Mouse (Mus musculus): ENCODE data around the gene Ccm2. TPM values are rescaled to one million over a fixed set of nuclear protein-coding genes. Genes with fewer than 3 reads are reported as not detected.

Ccm2 gene
- polyA plus RNA-seq (2014; fragmentation: Nextera tagmentation; extraction: Ambion mirVana): 72.8 and 81.6 TPM in 2 replicates

- peak within 1 kb of the TSS; percentile 92 for H3K27ac ChIP-seq (ENCODE audit: low read depth, low read length)
- no peaks in the 10 kb centered on the region for H3K36me3 ChIP-seq (ENCODE audit: control insufficient read depth, insufficient read depth, low read length)
- peak within 1 kb of the TSS; percentile 93 for H3K4me3 ChIP-seq (ENCODE audit: low read depth, low read length)
- H3K4me1 ChIP-seq (ENCODE audit: control insufficient read depth, insufficient read depth, low read length): peaks cover 8% of the 10 kb centered on the region; the same call in 1 of the 2 replicates
- ATAC-seq (ENCODE audit: low FRiP score): peak; percentile 98
- H3K4me2 ChIP-seq: peak within 1 kb of the TSS; percentile 55
- peak; percentile 100 for DNase-seq (ENCODE audit: low spot score, missing footprints)
- WGBS: 1% methylated on average over 47 of the region's 57 CpGs
- H3K9ac ChIP-seq (ENCODE audit: low read length): peak within 1 kb of the TSS; percentile 85
- no peaks in the 10 kb centered on the region for H3K9me3 ChIP-seq (ENCODE audit: control insufficient read depth, low read length)
- H3K27me3 ChIP-seq (ENCODE audit: control insufficient read depth, insufficient read depth, low read length): no peaks in the 10 kb centered on the region
Observed at GRCm38 (mm10) chr11:6546205-6547013, at the start of gene Ccm2. Gene Ccm2, plus strand, starts transcription at chr11:6546887.

- no peak for ATAC-seq (ENCODE audit: low FRiP score)
- 86% methylated on average over 12 of the region's 12 CpGs for WGBS
- H3K4me3 ChIP-seq (ENCODE audit: low read depth, low read length): no peak overlapping the region
Observed at GRCm38 (mm10) chr11:6497311-6497948, 49.3 kb upstream of the Ccm2 start.

GRCm38 (mm10) chr11:6502506-6502905 lies 44.2 kb upstream of the Ccm2 start:
- no peak for ATAC-seq (ENCODE audit: low FRiP score)
- no peaks in the 10 kb centered on the region for H3K36me3 ChIP-seq (ENCODE audit: control insufficient read depth, insufficient read depth, low read length)
- 97% methylated on average over 2 of the region's 2 CpGs for WGBS

More at GRCm38 (mm10) chr11:6497311-6497948, 49.3 kb upstream of the Ccm2 start:
- no peak overlapping the region for H3K27ac ChIP-seq (ENCODE audit: low read depth, low read length)
- H3K36me3 ChIP-seq (ENCODE audit: control insufficient read depth, insufficient read depth, low read length): no peaks in the 10 kb centered on the region
- no peaks in the 10 kb centered on the region for H3K27me3 ChIP-seq (ENCODE audit: control insufficient read depth, insufficient read depth, low read length)
- no peaks in the 10 kb centered on the region for H3K4me1 ChIP-seq (ENCODE audit: control insufficient read depth, insufficient read depth, low read length)
- H3K9me3 ChIP-seq (ENCODE audit: control insufficient read depth, low read length): no peaks in the 10 kb centered on the region
- H3K4me2 ChIP-seq: no peak overlapping the region
- no peak overlapping the region for H3K9ac ChIP-seq (ENCODE audit: low read length)
- no peak for DNase-seq (ENCODE audit: low spot score, missing footprints)

GRCm38 (mm10) chr11:6504226-6504625 lies 42.5 kb upstream of the Ccm2 start:
- DNase-seq (ENCODE audit: low spot score, missing footprints) (no peak), ATAC-seq (ENCODE audit: low FRiP score) (no peak)
- Histone ChIP-seq H3K4me3 (ENCODE audit: low read depth, low read length) (no peak overlapping the region), H3K4me1 (ENCODE audit: control insufficient read depth, insufficient read depth, low read length) (no peaks in the 10 kb centered on the region), H3K9me3 (ENCODE audit: control insufficient read depth, low read length) (no peaks in the 10 kb centered on the region), H3K4me2 (no peak overlapping the region), H3K36me3 (ENCODE audit: control insufficient read depth, insufficient read depth, low read length) (no peaks in the 10 kb centered on the region), H3K27me3 (ENCODE audit: control insufficient read depth, insufficient read depth, low read length) (no peaks in the 10 kb centered on the region), H3K9ac (ENCODE audit: low read length) (no peak overlapping the region), H3K27ac (ENCODE audit: low read depth, low read length) (no peak overlapping the region)
- 67% methylated on average over 3 of the region's 3 CpGs for WGBS

More at GRCm38 (mm10) chr11:6502506-6502905, 44.2 kb upstream of the Ccm2 start:
- H3K4me3 ChIP-seq (ENCODE audit: low read depth, low read length): no peak overlapping the region
- DNase-seq (ENCODE audit: low spot score, missing footprints): no peak
- no peak overlapping the region for H3K4me2 ChIP-seq
- H3K9me3 ChIP-seq (ENCODE audit: control insufficient read depth, low read length): no peaks in the 10 kb centered on the region
- no peaks in the 10 kb centered on the region for H3K4me1 ChIP-seq (ENCODE audit: control insufficient read depth, insufficient read depth, low read length)
- no peak overlapping the region for H3K27ac ChIP-seq (ENCODE audit: low read depth, low read length)
- H3K9ac ChIP-seq (ENCODE audit: low read length): no peak overlapping the region
- no peaks in the 10 kb centered on the region for H3K27me3 ChIP-seq (ENCODE audit: control insufficient read depth, insufficient read depth, low read length)

- 76% methylated on average over 6 of the region's 6 CpGs for WGBS
- no peak for ATAC-seq (ENCODE audit: low FRiP score)
- H3K36me3 ChIP-seq (ENCODE audit: control insufficient read depth, insufficient read depth, low read length): no peaks in the 10 kb centered on the region
Observed at GRCm38 (mm10) chr11:6504689-6505088, 42.0 kb upstream of the Ccm2 start.

GRCm38 (mm10) chr11:6506516-6506915 lies 40.2 kb upstream of the Ccm2 start:
- 86% methylated on average over 9 of the region's 9 CpGs for WGBS
- DNase-seq (ENCODE audit: low spot score, missing footprints) (no peak), ATAC-seq (ENCODE audit: low FRiP score) (no peak)
- H3K36me3 ChIP-seq (ENCODE audit: control insufficient read depth, insufficient read depth, low read length): no peaks in the 10 kb centered on the region
- H3K4me3 ChIP-seq (ENCODE audit: low read depth, low read length): no peak overlapping the region
- no peaks in the 10 kb centered on the region for H3K4me1 ChIP-seq (ENCODE audit: control insufficient read depth, insufficient read depth, low read length)
- H3K4me2 ChIP-seq: no peak overlapping the region
- no peak overlapping the region for H3K27ac ChIP-seq (ENCODE audit: low read depth, low read length)
- H3K27me3 ChIP-seq (ENCODE audit: control insufficient read depth, insufficient read depth, low read length): no peaks in the 10 kb centered on the region
- H3K9ac ChIP-seq (ENCODE audit: low read length): no peak overlapping the region
- H3K9me3 ChIP-seq (ENCODE audit: control insufficient read depth, low read length): no peaks in the 10 kb centered on the region

More at GRCm38 (mm10) chr11:6504689-6505088, 42.0 kb upstream of the Ccm2 start:
- no peak overlapping the region for H3K27ac ChIP-seq (ENCODE audit: low read depth, low read length)
- H3K27me3 ChIP-seq (ENCODE audit: control insufficient read depth, insufficient read depth, low read length): no peaks in the 10 kb centered on the region
- no peak overlapping the region for H3K4me3 ChIP-seq (ENCODE audit: low read depth, low read length)
- no peaks in the 10 kb centered on the region for H3K9me3 ChIP-seq (ENCODE audit: control insufficient read depth, low read length)
- no peak for DNase-seq (ENCODE audit: low spot score, missing footprints)
- H3K4me1 ChIP-seq (ENCODE audit: control insufficient read depth, insufficient read depth, low read length): no peaks in the 10 kb centered on the region
- no peak overlapping the region for H3K9ac ChIP-seq (ENCODE audit: low read length)
- H3K4me2 ChIP-seq: no peak overlapping the region

GRCm38 (mm10) chr11:6508269-6508876 lies 38.3 kb upstream of the Ccm2 start:
- no peaks in the 10 kb centered on the region for H3K27me3 ChIP-seq (ENCODE audit: control insufficient read depth, insufficient read depth, low read length)
- ATAC-seq (ENCODE audit: low FRiP score) (no peak), DNase-seq (ENCODE audit: low spot score, missing footprints) (no peak)
- 61% methylated on average over 1 of the region's 1 CpGs for WGBS
- no peak overlapping the region for H3K9ac ChIP-seq (ENCODE audit: low read length)
- H3K27ac ChIP-seq (ENCODE audit: low read depth, low read length): no peak overlapping the region
- no peaks in the 10 kb centered on the region for H3K36me3 ChIP-seq (ENCODE audit: control insufficient read depth, insufficient read depth, low read length)
- no peak overlapping the region for H3K4me2 ChIP-seq
- H3K4me3 ChIP-seq (ENCODE audit: low read depth, low read length): no peak overlapping the region
- H3K4me1 ChIP-seq (ENCODE audit: control insufficient read depth, insufficient read depth, low read length): no peaks in the 10 kb centered on the region
- no peaks in the 10 kb centered on the region for H3K9me3 ChIP-seq (ENCODE audit: control insufficient read depth, low read length)

- Histone ChIP-seq H3K36me3 (ENCODE audit: control insufficient read depth, insufficient read depth, low read length) (no peaks in the 10 kb centered on the region), H3K4me1 (ENCODE audit: control insufficient read depth, insufficient read depth, low read length) (no peaks in the 10 kb centered on the region), H3K4me3 (ENCODE audit: low read depth, low read length) (no peak overlapping the region), H3K27me3 (ENCODE audit: control insufficient read depth, insufficient read depth, low read length) (no peaks in the 10 kb centered on the region), H3K9ac (ENCODE audit: low read length) (no peak overlapping the region), H3K4me2 (no peak overlapping the region), H3K27ac (ENCODE audit: low read depth, low read length) (no peak overlapping the region), H3K9me3 (ENCODE audit: control insufficient read depth, low read length) (no peaks in the 10 kb centered on the region)
- ATAC-seq (ENCODE audit: low FRiP score): no peak
- 42% methylated on average over 7 of the region's 7 CpGs for WGBS
- no peak for DNase-seq (ENCODE audit: low spot score, missing footprints)
Observed at GRCm38 (mm10) chr11:6514837-6515236, 31.9 kb upstream of the Ccm2 start.
